Mouse (Mus musculus): ENCODE data around the gene Cd300ld.
A peak's percentile ranks its signal among the peaks of the same experiment; 100 is the strongest.

- TF ChIP-seq POLR2A (IDR thresholded peaks at IDR 0.05; ENCODE audit: insufficient read length, low read depth) (no peak), E2F4 (IDR thresholded peaks at IDR 0.05; ENCODE audit: insufficient read depth) (no peak), USF1 (IDR thresholded peaks at IDR 0.05; ENCODE audit: low read depth) (peak; percentile 66), CEBPB (IDR thresholded peaks at IDR 0.05; ENCODE audit: insufficient read depth, poor library complexity, severe bottlenecking) (no peak), SRF (IDR thresholded peaks at IDR 0.05; ENCODE audit: control insufficient read depth, insufficient read length, low read depth) (no peak)
These were observed 24.4 kb downstream of the Cd300ld start for GRCm38 (mm10) chr11:114965182-114965828.
